Mouse (Mus musculus) embryonic facial prominence, embryonic 15.5 days (tissue): Measurements from ENCODE around the gene Gdpd5. TPM values are rescaled to one million over a fixed set of nuclear protein-coding genes. Genes with fewer than 3 reads are reported as not detected.
A peak's percentile ranks its signal among the peaks of the same experiment; 100 is the strongest.
"Not testable (repeated sequence)": the region's sequence is repeated elsewhere in the genome, so short reads cannot be mapped to it uniquely, and the experiment has no call there.

Experiments
- ATAC-seq: fragments of 200-750 bp; cut with Nextera tagmentation; 2 replicates; pipeline ENCODE4 v1.8.0; 2017; ENCODE audit warnings: low read depth, moderate TSS enrichment; ENCODE audit not compliant: insufficient number of reproducible peaks, low FRiP score, low TSS enrichment
- H3K27ac ChIP-seq: fragments of 300-500 bp; sonication (generic); replicated peaks from 2 replicates; pipeline ENCODE4 v1.5.1; 2015; ENCODE audit warnings: mild to moderate bottlenecking, inconsistent platforms
- H3K27me3 ChIP-seq: fragments of 300-500 bp; sonication (generic); 2 replicates; pipeline ENCODE4 v1.6.1; 2015; ENCODE audit warnings: inconsistent platforms
- H3K36me3 ChIP-seq: fragments of 300-500 bp; sonication (generic); 2 replicates; pipeline ENCODE4 v1.6.1; 2015; ENCODE audit warnings: mild to moderate bottlenecking, inconsistent platforms
- H3K4me1 ChIP-seq: fragments of 300-500 bp; sonication (generic); 2 replicates; pipeline ENCODE4 v1.6.1; 2015; ENCODE audit warnings: inconsistent platforms
- H3K4me2 ChIP-seq: fragments of 300-500 bp; sonication (generic); replicated peaks from 2 replicates; pipeline ENCODE4 v1.6.1; 2015; ENCODE audit warnings: mild to moderate bottlenecking, inconsistent platforms
- H3K4me3 ChIP-seq: fragments of 300-500 bp; sonication (generic); replicated peaks from 2 replicates; pipeline ENCODE4 v1.5.1; 2015; ENCODE audit warnings: mild to moderate bottlenecking, inconsistent platforms
- H3K9ac ChIP-seq: fragments of 300-500 bp; sonication (generic); 2 replicates; pipeline ENCODE4 v1.6.1; 2015; ENCODE audit warnings: inconsistent platforms
- H3K9me3 ChIP-seq: fragments of 300-500 bp; sonication (generic); replicated peaks from 2 replicates; pipeline ENCODE4 v1.6.1; 2016; ENCODE audit warnings: inconsistent platforms
- WGBS: fragments of 180-500 bp; shearing (Covaris S2); methylation state at CpG from one replicate; pipeline ENCODE4 v1.1.7; 2015; 5-methylcytosine and 5-hydroxymethylcytosine counted together
- polyA plus RNA-seq: library from polyadenylated mRNA; unstranded; fragments of >200 nt; fragmentation: Nextera tagmentation; extraction: Ambion mirVana; gene quantifications from 2 replicates; pipeline ENCODE4 v1.2.1, GENCODE M21; 2015

The Gdpd5 gene
- polyA plus RNA-seq, 1 experiment from 2014 or later: 17.5 TPM

- H3K4me1 ChIP-seq: peaks cover 37% of the 10 kb centered on the region
- peaks cover 37% of the 10 kb centered on the region for H3K36me3 ChIP-seq
- H3K27me3 ChIP-seq: peaks cover 8% of the 10 kb centered on the region; the same call in 1 of the 2 replicates
- peak within 1 kb of the TSS; percentile 77 for H3K9ac ChIP-seq
- under 1% methylated on average over 45 of the region's 45 CpGs for WGBS
- H3K9me3 ChIP-seq: no peaks in the 10 kb centered on the region
- H3K4me3 ChIP-seq: peak within 1 kb of the TSS; percentile 70
- peak within 1 kb of the TSS; percentile 80 for H3K4me2 ChIP-seq
- peak within 1 kb of the TSS; percentile 93 for H3K27ac ChIP-seq
- ATAC-seq: peak; percentile 95
These were observed 102.2 kb downstream of the Gdpd5 start, which contains the start of gene Rps3 for GRCm38 (mm10) chr7:99483271-99483923. Gene Rps3, minus strand, starts transcription at chr7:99483738.

- 43% methylated on average over 8 of the region's 8 CpGs for WGBS
- ATAC-seq: no peak
- Histone ChIP-seq H3K4me2 (peak overlapping the region; percentile 80), H3K9ac (no peak overlapping the region), H3K36me3 (peaks cover 32% of the 10 kb centered on the region), H3K4me3 (peak overlapping the region; percentile 70), H3K27me3 (peaks cover 8% of the 10 kb centered on the region; the same call in 1 of the 2 replicates), H3K27ac (0 out of 2 replicates have a peak overlapping the region, but pooled peaks have one; percentile 6), H3K9me3 (no peaks in the 10 kb centered on the region), H3K4me1 (peaks cover 36% of the 10 kb centered on the region)
These were observed 102.7 kb downstream of the Gdpd5 start for GRCm38 (mm10) chr7:99483924-99484319.

DNA sequence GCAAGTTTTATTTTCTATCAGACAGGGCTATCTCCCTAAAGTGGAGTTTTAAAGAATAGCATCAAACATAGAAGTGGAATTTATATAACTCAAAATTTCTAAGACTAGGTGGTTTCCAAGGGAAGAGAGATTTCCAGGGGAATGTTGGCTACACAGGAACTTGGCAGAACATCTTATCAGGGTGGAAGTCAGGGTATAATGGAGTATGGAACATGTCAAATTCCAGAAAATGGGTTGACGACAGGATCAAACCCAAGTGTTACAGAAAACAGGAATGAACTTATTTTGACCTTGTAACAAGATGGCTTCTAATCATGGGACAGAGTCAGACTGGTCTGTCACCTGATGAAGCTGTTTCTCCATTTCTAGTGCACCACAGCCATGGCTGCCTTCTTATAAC lies 103.5 kb downstream of the Gdpd5 start:
- Histone ChIP-seq H3K36me3 (peaks cover 24% of the 10 kb centered on the region), H3K4me3 (no peak overlapping the region), H3K9ac (no peak overlapping the region), H3K27me3 (peaks cover 8% of the 10 kb centered on the region; the same call in 1 of the 2 replicates), H3K4me1 (peaks cover 29% of the 10 kb centered on the region), H3K27ac (no peak overlapping the region), H3K4me2 (no peak overlapping the region), H3K9me3 (no peaks in the 10 kb centered on the region)
- 91% methylated on average over 1 of the region's 1 CpGs for WGBS
- no peak for ATAC-seq

- no peak overlapping the region for H3K4me3 ChIP-seq
- WGBS: 66% methylated on average over 5 of the region's 5 CpGs
- H3K27ac ChIP-seq: no peak overlapping the region
- no peak for ATAC-seq
- peaks cover 8% of the 10 kb centered on the region; the same call in 1 of the 2 replicates for H3K27me3 ChIP-seq
- H3K4me1 ChIP-seq: no peaks in the 10 kb centered on the region
- H3K36me3 ChIP-seq: no peaks in the 10 kb centered on the region
- H3K4me2 ChIP-seq: no peak overlapping the region
- 0 out of 2 replicates have a peak, but pooled peaks cover 3% of the 10 kb centered on the region for H3K9me3 ChIP-seq
- H3K9ac ChIP-seq: no peak overlapping the region
These were observed 108.5 kb downstream of the Gdpd5 start for GRCm38 (mm10) chr7:99489708-99490107.

- H3K9me3 ChIP-seq: no peaks in the 10 kb centered on the region
- H3K4me3 ChIP-seq: no peak overlapping the region
- no peak overlapping the region for H3K27ac ChIP-seq
- no peak overlapping the region for H3K9ac ChIP-seq
- no peaks in the 10 kb centered on the region for H3K36me3 ChIP-seq
- H3K27me3 ChIP-seq: no peaks in the 10 kb centered on the region
- ATAC-seq: no peak
- no peak overlapping the region for H3K4me2 ChIP-seq
- WGBS: 58% methylated on average over 1 of the region's 1 CpGs
- no peaks in the 10 kb centered on the region for H3K4me1 ChIP-seq
These were observed 117.9 kb downstream of the Gdpd5 start for GRCm38 (mm10) chr7:99499128-99499527.

- ATAC-seq: peak; percentile 43
- H3K27me3 ChIP-seq: no peaks in the 10 kb centered on the region
- H3K4me1 ChIP-seq: no peaks in the 10 kb centered on the region
- H3K9me3 ChIP-seq: no peaks in the 10 kb centered on the region
- H3K4me3 ChIP-seq: no peak overlapping the region
- no peak overlapping the region for H3K9ac ChIP-seq
- WGBS: 3% methylated on average over 8 of the region's 8 CpGs
- no peaks in the 10 kb centered on the region for H3K36me3 ChIP-seq
- no peak overlapping the region for H3K4me2 ChIP-seq
- H3K27ac ChIP-seq: no peak overlapping the region
These were observed 119.0 kb downstream of the Gdpd5 start for GRCm38 (mm10) chr7:99500201-99500600.

- no peak for ATAC-seq
- H3K9ac ChIP-seq: no peak overlapping the region
- H3K4me2 ChIP-seq: no peak overlapping the region
- H3K4me1 ChIP-seq: no peaks in the 10 kb centered on the region
- WGBS: 32% methylated on average over 5 of the region's 5 CpGs
- H3K36me3 ChIP-seq: no peaks in the 10 kb centered on the region
- no peak overlapping the region for H3K4me3 ChIP-seq
- H3K9me3 ChIP-seq: no peaks in the 10 kb centered on the region
- no peak overlapping the region for H3K27ac ChIP-seq
- no peaks in the 10 kb centered on the region for H3K27me3 ChIP-seq
These were observed 119.4 kb downstream of the Gdpd5 start for GRCm38 (mm10) chr7:99500655-99501054.

GRCm38 (mm10) chr7:99501148-99501547 lies 119.9 kb downstream of the Gdpd5 start:
- ATAC-seq: no peak
- Histone ChIP-seq H3K27ac (no peak overlapping the region), H3K36me3 (no peaks in the 10 kb centered on the region), H3K27me3 (no peaks in the 10 kb centered on the region), H3K9ac (no peak overlapping the region), H3K4me1 (no peaks in the 10 kb centered on the region), H3K9me3 (no peaks in the 10 kb centered on the region), H3K4me2 (no peak overlapping the region), H3K4me3 (no peak overlapping the region)
- 54% methylated on average over 1 of the region's 1 CpGs for WGBS

- no peak overlapping the region for H3K27ac ChIP-seq
- no peak for ATAC-seq
These were observed 123.3 kb downstream of the Gdpd5 start for GRCm38 (mm10) chr7:99504556-99504955.

DNA sequence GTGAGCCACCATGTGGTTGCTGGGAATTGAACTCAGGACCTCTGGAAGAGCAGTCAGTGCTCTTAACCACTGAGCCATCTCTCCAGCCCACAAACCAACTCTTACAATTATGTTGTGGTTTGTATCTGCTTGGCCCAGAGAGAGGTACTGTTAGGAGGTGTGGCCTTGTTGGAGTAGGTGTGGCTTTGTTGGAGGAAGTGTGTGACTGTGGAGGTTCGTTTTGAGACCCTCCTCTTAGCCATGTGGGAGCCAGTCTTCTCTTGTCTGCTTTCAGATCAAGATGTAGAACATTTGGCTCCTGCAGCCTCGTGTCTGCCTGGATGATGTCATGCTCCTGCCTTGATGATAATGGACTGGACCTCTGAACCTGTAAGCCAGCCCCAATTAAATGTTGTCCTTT lies 127.0 kb downstream of the Gdpd5 start:
- H3K9ac ChIP-seq, H3K36me3 ChIP-seq, H3K27me3 ChIP-seq, H3K4me3 ChIP-seq, H3K4me1 ChIP-seq, H3K4me2 ChIP-seq, H3K9me3 ChIP-seq, ATAC-seq, H3K27ac ChIP-seq: not testable (repeated sequence)
- WGBS: 18% methylated on average over 2 of the region's 2 CpGs

More at GRCm38 (mm10) chr7:99504556-99504955, 123.3 kb downstream of the Gdpd5 start:
- Histone ChIP-seq H3K4me3 (no peak overlapping the region), H3K4me2 (no peak overlapping the region), H3K36me3 (no peaks in the 10 kb centered on the region), H3K27me3 (no peaks in the 10 kb centered on the region), H3K4me1 (no peaks in the 10 kb centered on the region), H3K9me3 (no peaks in the 10 kb centered on the region), H3K9ac (no peak overlapping the region)

DNA sequence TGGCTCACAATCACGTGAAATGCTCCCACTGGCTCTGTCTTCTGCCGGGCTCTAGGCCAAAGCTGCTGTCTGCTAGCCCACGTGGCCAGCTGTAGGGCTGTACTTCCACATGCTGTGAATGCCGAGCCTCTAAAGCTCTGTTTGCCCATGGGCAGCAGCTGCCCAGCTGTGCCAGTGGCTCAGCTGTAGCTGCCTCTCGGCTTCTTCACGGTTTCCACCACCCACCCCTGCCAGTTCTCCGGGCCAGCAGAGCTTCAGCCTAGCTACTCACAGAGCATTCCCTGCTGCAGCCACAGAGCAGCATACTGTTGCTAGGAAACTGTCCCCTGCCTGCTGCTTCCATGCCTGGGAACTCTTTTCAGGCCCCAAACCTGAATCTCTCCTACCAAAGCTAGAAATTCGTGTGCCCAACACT lies 128.9 kb downstream of the Gdpd5 start:
- ATAC-seq: peak; percentile 43; the same call in 1 of the 2 replicates
- Histone ChIP-seq H3K27ac (no peak overlapping the region), H3K27me3 (no peaks in the 10 kb centered on the region), H3K4me3 (no peak overlapping the region), H3K4me2 (no peak overlapping the region), H3K9me3 (no peaks in the 10 kb centered on the region), H3K4me1 (peaks cover 8% of the 10 kb centered on the region), H3K9ac (no peak overlapping the region), H3K36me3 (no peaks in the 10 kb centered on the region)
- 9% methylated on average over 8 of the region's 8 CpGs for WGBS
